Mouse (Mus musculus) layer of hippocampus, adult 11-12 months (tissue): ENCODE data around the gene Map4k4.

Experiments used
- DNase-seq: peaks from one replicate; pipeline ENCODE4 v3.0.0; 2022; ENCODE audit warnings: low spot score

Gene Map4k4

GRCm38 (mm10) chr1:40045686-40046085 is 145.0 kb downstream of the Map4k4 start:
- no peak for DNase-seq

DNA sequence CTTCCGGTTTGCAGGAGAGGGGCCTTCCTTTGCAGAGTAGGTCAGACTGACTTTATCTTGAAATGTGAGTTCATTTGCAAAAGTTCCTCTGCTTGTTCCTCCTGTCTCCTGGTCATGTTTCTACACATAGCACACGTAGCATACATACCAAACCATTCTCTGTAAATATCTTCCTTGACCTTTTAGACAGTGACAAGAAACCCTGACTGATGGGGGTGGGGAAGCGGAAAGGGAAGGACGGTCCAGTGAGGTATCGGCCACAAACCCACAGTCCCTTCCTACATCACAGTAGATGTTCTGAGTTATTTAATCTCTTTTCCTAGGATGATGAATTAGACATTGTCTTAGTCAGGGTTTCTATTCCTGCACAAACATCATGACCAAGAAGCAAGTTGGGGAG is 145.9 kb downstream of the Map4k4 start:
- DNase-seq = no peak

GRCm38 (mm10) chr1:40051157-40051556 is 150.4 kb downstream of the Map4k4 start:
- DNase-seq = no peak

DNA sequence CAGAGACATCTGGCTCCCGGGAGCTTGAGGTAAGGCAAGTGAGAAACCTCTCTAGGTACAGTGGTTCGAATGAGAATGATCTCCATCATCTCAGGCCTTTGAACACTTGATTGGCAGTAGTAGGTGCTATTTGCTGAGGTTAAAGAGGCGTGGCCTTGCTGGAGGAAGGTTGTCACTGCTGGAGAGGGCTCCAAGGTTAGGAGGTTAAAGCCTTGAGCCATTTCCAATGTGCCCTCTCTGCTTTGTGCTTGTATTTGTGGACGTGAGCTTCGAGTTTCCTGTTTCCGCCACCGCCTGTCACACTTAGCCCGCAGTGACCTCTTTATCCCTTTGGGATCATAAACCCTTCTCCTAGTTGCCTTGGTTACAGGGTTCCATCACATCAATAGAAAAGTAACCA is 151.4 kb downstream of the Map4k4 start:
- DNase-seq = no peak

DNA sequence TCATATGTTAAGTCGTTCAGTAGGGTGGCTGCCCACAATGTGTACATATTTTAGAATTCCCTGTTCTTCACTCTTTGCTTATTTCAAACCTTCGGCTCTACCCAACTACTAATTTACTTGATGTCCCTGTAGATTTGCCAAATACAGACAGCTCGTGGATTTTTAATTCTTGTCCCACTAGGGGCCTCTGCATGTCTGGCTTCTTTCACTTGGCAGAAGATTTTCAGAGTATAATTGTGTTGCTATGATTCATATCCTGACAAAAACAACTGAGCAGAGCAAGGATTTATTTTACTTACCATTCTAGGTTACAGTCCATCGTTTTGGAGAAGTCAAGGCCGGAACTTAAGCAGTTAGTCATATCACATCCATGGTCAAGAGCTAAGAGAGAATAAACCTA is 152.4 kb downstream of the Map4k4 start:
- DNase-seq = no peak

DNA sequence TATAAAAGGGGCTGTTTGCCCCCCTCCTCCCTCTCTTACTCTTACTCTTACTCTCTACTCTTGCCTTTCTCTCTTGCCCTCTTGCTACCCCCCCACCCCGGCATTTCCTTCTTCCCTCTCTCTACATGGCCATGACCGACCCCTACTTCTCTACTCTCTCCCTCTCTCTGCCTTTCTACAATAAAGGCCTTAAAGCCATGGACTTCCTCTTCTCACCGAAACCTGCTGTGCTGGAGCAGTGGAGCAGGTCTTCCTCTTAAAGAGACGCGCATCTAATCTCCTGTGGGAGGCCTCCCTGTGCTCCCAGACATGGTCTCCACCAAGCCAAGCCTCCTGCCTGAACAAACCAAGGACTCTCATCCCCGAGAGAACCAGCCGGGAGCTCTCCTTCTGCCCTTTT is 154.3 kb downstream of the Map4k4 start:
- no peak for DNase-seq

GRCm38 (mm10) chr1:40055963-40056362 is 155.2 kb downstream of the Map4k4 start:
- DNase-seq = no peak

GRCm38 (mm10) chr1:40057351-40057750 is 156.6 kb downstream of the Map4k4 start:
- DNase-seq = no peak

- no peak for DNase-seq
Observed at GRCm38 (mm10) chr1:40058013-40058412, 157.3 kb downstream of the Map4k4 start.

GRCm38 (mm10) chr1:40059122-40059774 is 158.5 kb downstream of the Map4k4 start:
- no peak for DNase-seq

DNA sequence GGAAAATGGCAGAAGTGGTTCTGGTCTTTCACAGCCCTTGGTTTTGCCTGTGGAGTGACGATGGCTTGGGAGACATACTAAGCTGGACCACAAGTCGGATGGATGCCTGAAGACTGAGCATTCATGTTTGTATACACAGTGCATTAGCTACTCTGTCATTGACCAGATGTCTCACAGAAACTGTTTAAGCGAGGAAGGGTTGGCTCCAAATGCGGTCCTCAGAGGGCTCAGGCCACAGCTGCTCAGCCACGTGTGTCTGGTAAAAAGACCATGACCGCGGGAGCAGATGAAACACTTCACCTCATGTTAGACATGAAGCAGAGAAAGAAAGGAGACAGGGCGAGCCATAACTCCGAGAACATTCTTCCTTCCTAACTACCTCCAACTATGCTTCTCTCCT is 160.6 kb downstream of the Map4k4 start:
- no peak for DNase-seq

DNA sequence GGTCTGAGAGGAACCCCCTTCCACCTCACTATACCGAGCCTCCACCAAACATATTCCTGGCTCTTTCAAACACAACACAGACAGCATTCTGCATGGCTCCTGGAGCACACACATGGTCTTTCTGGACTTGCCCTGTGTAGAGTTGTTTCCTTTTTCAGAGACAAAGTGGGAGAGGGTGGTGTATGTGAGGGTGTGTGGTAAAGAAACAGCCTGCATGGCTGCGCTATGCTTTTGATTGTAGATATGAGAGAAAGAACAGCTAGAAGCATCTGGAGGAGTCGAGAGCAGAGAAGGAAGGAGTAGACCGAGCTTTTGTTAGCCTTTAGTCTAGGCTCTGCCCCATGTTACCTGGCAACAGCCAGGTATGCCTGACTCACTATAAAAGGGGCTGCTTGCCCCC is 162.7 kb downstream of the Map4k4 start:
- DNase-seq = no peak

DNA sequence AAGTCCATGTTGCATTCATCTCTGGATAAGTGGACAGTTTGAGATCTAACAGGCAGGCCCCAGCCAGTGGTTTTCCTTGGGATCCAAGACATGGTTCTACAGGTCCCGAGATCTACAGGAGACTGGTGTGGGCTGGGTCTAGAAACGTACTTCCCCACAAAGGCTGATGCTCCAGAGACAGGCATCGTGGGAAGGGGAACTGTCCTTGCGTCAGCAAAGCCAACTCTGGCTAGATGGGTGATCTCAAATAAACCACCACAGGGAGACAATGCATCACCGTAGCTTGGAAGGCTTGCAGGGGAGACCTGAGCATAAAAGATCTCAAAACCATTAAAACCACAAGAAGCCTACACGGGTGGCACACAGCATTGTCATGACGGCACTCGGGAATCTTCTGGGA is 163.8 kb downstream of the Map4k4 start:
- DNase-seq = no peak

GRCm38 (mm10) chr1:40072558-40072957 is 171.8 kb downstream of the Map4k4 start:
- no peak for DNase-seq

GRCm38 (mm10) chr1:40073779-40074178 is 173.1 kb downstream of the Map4k4 start, which contains the start of gene Il1r2:
Il1r2 (plus strand) TSS chr1:40074079.
- DNase-seq = no peak
